Mouse (Mus musculus) CH12.LX (cell line): ENCODE results near the gene Tuba8. TPM values are rescaled to one million over a fixed set of nuclear protein-coding genes. Genes with fewer than 3 reads are reported as not detected.

Source experiments
- DNase-seq: peaks from one replicate; pipeline ENCODE4 v3.0.0-alpha.2; 2013; ENCODE audit errors: extremely low read depth
- H3K27ac ChIP-seq: 2 replicates; pipeline ENCODE4 v1.5.1; 2012; ENCODE audit warnings: low read depth, mild to moderate bottlenecking, control low read depth, moderate library complexity; ENCODE audit not compliant: insufficient read depth
- H3K27me3 ChIP-seq: replicated peaks from 2 replicates; pipeline ENCODE3; 2012; ENCODE audit warnings: inconsistent platforms
- H3K36me3 ChIP-seq, 2 experiments: replicated peaks in 1 of 2; 2 replicates each; pipeline versions ENCODE3 to v1.6.1; 2012; ENCODE audit warnings: inconsistent platforms in 1 of 2, low read length in 1 of 2, mild to moderate bottlenecking in 1 of 2, mixed read lengths in 1 of 2, moderate library complexity in 1 of 2; ENCODE audit not compliant: control insufficient read depth in 1 of 2, insufficient read depth in 1 of 2
- H3K4me1 ChIP-seq, 2 experiments: 2 replicates each; pipeline ENCODE4 v1.6.1; 2012; ENCODE audit warnings: inconsistent platforms in 1 of 2, moderate library complexity in 1 of 2; ENCODE audit not compliant: insufficient read depth in 2 of 2, control insufficient read depth in 1 of 2
- H3K4me2 ChIP-seq: 2 replicates; pipeline ENCODE4 v1.6.1; 2012; ENCODE audit warnings: low read depth, mild to moderate bottlenecking, control low read depth; ENCODE audit not compliant: poor library complexity, insufficient read depth, severe bottlenecking
- H3K4me3 ChIP-seq, 3 experiments: fragments of 150-350 bp in 1 of 3; sonication (generic) in 1 of 3; replicated peaks in 1 of 3; 2 replicates each; pipeline versions ENCODE3 to v1.5.1; 2011 to 2012; ENCODE audit warnings: low read depth in 2 of 3, low read length in 2 of 3, mild to moderate bottlenecking in 2 of 3, moderate library complexity in 2 of 3, control low read depth in 1 of 3, improper control_type of control experiment in 1 of 3, inconsistent platforms in 1 of 3, mixed read lengths in 1 of 3; ENCODE audit not compliant: poor library complexity in 1 of 3
- H3K79me2 ChIP-seq: replicated peaks from 2 replicates; pipeline ENCODE4 v1.6.1; 2012; ENCODE audit warnings: mild to moderate bottlenecking, moderate library complexity; ENCODE audit not compliant: control insufficient read depth, poor library complexity, insufficient read depth, severe bottlenecking; ENCODE audit errors: extremely low read depth
- H3K9ac ChIP-seq: 2 replicates; pipeline ENCODE4 v1.6.1; 2012; ENCODE audit warnings: low read depth, mild to moderate bottlenecking, control low read depth, moderate library complexity; ENCODE audit not compliant: insufficient read depth
- H3K9me3 ChIP-seq: replicated peaks from 2 replicates; pipeline ENCODE3; 2012; ENCODE audit warnings: low read length, inconsistent platforms, mixed read lengths
- CHD1 ChIP-seq: IDR thresholded peaks from 2 replicates; pipeline ENCODE4 v1.6.1; 2012; ENCODE audit warnings: low read depth, low read length, improper control_type of control experiment, inconsistent platforms
- CHD2 ChIP-seq: IDR thresholded peaks from 2 replicates; pipeline ENCODE4 v1.6.1; 2011; ENCODE audit warnings: low read length, improper control_type of control experiment
- ELF1 ChIP-seq: IDR thresholded peaks from 2 replicates; pipeline ENCODE4 v1.6.1; 2014; ENCODE audit warnings: low read depth, mild to moderate bottlenecking, inconsistent platforms, low read length, improper control_type of control experiment
- EP300 ChIP-seq: IDR thresholded peaks from 2 replicates; pipeline ENCODE4 v1.6.1; 2011; ENCODE audit warnings: low read length, improper control_type of control experiment
- GABPA ChIP-seq: IDR thresholded peaks from 2 replicates; pipeline ENCODE4 v1.6.1; 2012; ENCODE audit warnings: low read depth, low read length, improper control_type of control experiment, inconsistent platforms; ENCODE audit not compliant: insufficient replicate concordance
- JUND ChIP-seq: conservative IDR thresholded peaks from 2 replicates; pipeline ENCODE4 v1.6.1; 2011; ENCODE audit warnings: low read depth, low read length, improper control_type of control experiment
- MAFK ChIP-seq: IDR thresholded peaks from 2 replicates; pipeline ENCODE4 v1.6.1; 2011; ENCODE audit warnings: low read length, improper control_type of control experiment; ENCODE audit not compliant: insufficient replicate concordance
- MAZ ChIP-seq: IDR thresholded peaks from 2 replicates; pipeline ENCODE4 v1.6.1; 2012; ENCODE audit warnings: low read depth, mild to moderate bottlenecking, inconsistent platforms, low read length, improper control_type of control experiment, moderate library complexity
- NELFE ChIP-seq: IDR thresholded peaks from 2 replicates; pipeline ENCODE4 v1.6.1; 2011; ENCODE audit warnings: low read depth, low read length, improper control_type of control experiment
- NRF1 ChIP-seq: IDR thresholded peaks from 2 replicates; pipeline ENCODE4 v1.6.1; 2014; ENCODE audit warnings: low read depth, mild to moderate bottlenecking, inconsistent platforms, low read length, improper control_type of control experiment, moderate library complexity
- POLR2AphosphoS2 ChIP-seq: IDR thresholded peaks from 2 replicates; pipeline ENCODE4 v1.6.1; 2011; ENCODE audit warnings: low read depth, low read length, improper control_type of control experiment
- RAD21 ChIP-seq: IDR thresholded peaks from 2 replicates; pipeline ENCODE4 v1.6.1; 2011; ENCODE audit warnings: low read depth, mild to moderate bottlenecking, low read length, improper control_type of control experiment, moderate library complexity
- RCOR1 ChIP-seq: conservative IDR thresholded peaks from 2 replicates; pipeline ENCODE4 v1.6.1; 2012; ENCODE audit warnings: low read depth, mild to moderate bottlenecking, inconsistent platforms, low read length, improper control_type of control experiment
- SIN3A ChIP-seq: IDR thresholded peaks from 2 replicates; pipeline ENCODE4 v1.6.1; 2012; ENCODE audit warnings: low read length, improper control_type of control experiment, inconsistent platforms
- SMC3 ChIP-seq: IDR thresholded peaks from 2 replicates; pipeline ENCODE4 v1.6.1; 2011; ENCODE audit warnings: low read depth, low read length, improper control_type of control experiment
- TBP ChIP-seq: conservative IDR thresholded peaks from 2 replicates; pipeline ENCODE4 v1.6.1; 2011; ENCODE audit warnings: low read depth, low read length, improper control_type of control experiment
- TCF12 ChIP-seq: IDR thresholded peaks from 2 replicates; pipeline ENCODE4 v1.6.1; 2014; ENCODE audit warnings: low read depth, mild to moderate bottlenecking, inconsistent platforms, low read length, improper control_type of control experiment
- UBTF ChIP-seq: IDR thresholded peaks from 2 replicates; pipeline ENCODE4 v1.6.1; 2012; ENCODE audit warnings: low read depth, mild to moderate bottlenecking, inconsistent platforms, low read length, improper control_type of control experiment, moderate library complexity
- ZKSCAN1 ChIP-seq: IDR thresholded peaks from 2 replicates; pipeline ENCODE4 v1.6.1; 2012; ENCODE audit warnings: low read depth, inconsistent platforms, low read length, improper control_type of control experiment, borderline replicate concordance
- ZNF384 ChIP-seq: IDR thresholded peaks from 2 replicates; pipeline ENCODE4 v1.6.1; 2012; ENCODE audit warnings: low read depth, low read length, improper control_type of control experiment, inconsistent platforms
- dilution Hi-C: fragments of 300-500 bp; cut with MboI; formaldehyde crosslinking; loops from 2 replicates; pipeline ENCODE4 v1.14.3; 2020; ENCODE audit warnings: low sequenced_read_pairs; ENCODE audit not compliant: extremely low pct_unique_long_range_greater_than_20kb, extremely low pct_ligation_motif_present
- in situ Hi-C: fragments of 300-500 bp; cut with MboI; formaldehyde crosslinking; loops from 3 replicates; pipeline ENCODE4 v1.14.3; 2019; ENCODE audit warnings: low sequenced_read_pairs, low pct_ligation_motif_present, low pct_unique_long_range_greater_than_20kb, mixed read lengths
- polyA plus RNA-seq: library from polyadenylated mRNA; unstranded; fragments of >175 nt; gene quantifications from 2 replicates; pipeline ENCODE4 v1.2.1, GENCODE M21; 2012; ENCODE audit warnings: low read depth; ENCODE audit not compliant: insufficient read length
- total RNA-seq, 2 experiments: library from RNA; depleted of rRNA; stranded (reverse); fragments of 300-350 nt in 1 of 2; fragments of >200 nt in 1 of 2; gene quantifications; 2 replicates each; pipeline ENCODE4 v1.2.3; 2012 to 2014

Gene Tuba8
- total and polyA plus RNA-seq, 3 experiments = not detected

GRCm38 (mm10) chr6:121173471-121173870 lies 37.0 kb upstream of the Tuba8 start:
- H3K4me2 ChIP-seq = no peak overlapping the region
- in situ Hi-C loops = no loop called here
- H3K36me3 ChIP-seq = no peaks in the 10 kb centered on the region
- H3K9me3 ChIP-seq = no peaks in the 10 kb centered on the region
- H3K79me2 ChIP-seq = no peaks in the 10 kb centered on the region
- no peak for DNase-seq
- H3K27ac ChIP-seq = no peak overlapping the region
- H3K27me3 ChIP-seq = no peaks in the 10 kb centered on the region
- TF ChIP-seq ELF1 (no peak), SIN3A (no peak), TBP (no peak), NELFE (no peak), RCOR1 (no peak), ZNF384 (no peak), CHD2 (no peak), EP300 (no peak), TCF12 (no peak), JUND (no peak), SMC3 (no peak), RAD21 (no peak), CHD1 (no peak), MAFK (no peak), NRF1 (no peak), UBTF (no peak)
- TF ChIP-seq, all 38 proteins: peak for 0
- Histone ChIP-seq H3K9ac (no peak overlapping the region), H3K4me3 (no peak overlapping the region), H3K4me1 (peaks cover 11 to 27% of the 10 kb centered on the region in 2 experiments)
- dilution Hi-C loops = no loop called here

GRCm38 (mm10) chr6:121174761-121175160 lies 35.7 kb upstream of the Tuba8 start:
- in situ Hi-C loops (loop anchor here (5.0 kb wide), 3 partner anchors 42 to 272 kb away; partner anchors contain the start of gene Mical3), dilution Hi-C loops (no loop called here)
- Histone ChIP-seq H3K4me3 (no peak overlapping the region), H3K27ac (no peak overlapping the region), H3K4me1 (peaks cover 11 to 31% of the 10 kb centered on the region in 2 experiments), H3K79me2 (no peaks in the 10 kb centered on the region), H3K36me3 (no peaks in the 10 kb centered on the region), H3K9ac (no peak overlapping the region), H3K9me3 (no peaks in the 10 kb centered on the region), H3K27me3 (no peaks in the 10 kb centered on the region), H3K4me2 (no peak overlapping the region)
- TF ChIP-seq MAZ = no peak
- no peak for TF ChIP-seq GABPA
- no peak for TF ChIP-seq POLR2AphosphoS2
- peak; percentile 62 for TF ChIP-seq ZKSCAN1
- no peak for TF ChIP-seq SIN3A
- no peak for DNase-seq
